Mouse (Mus musculus) frontal cortex, adult 2 months (tissue): ENCODE data around the gene Mef2d. TPM values are rescaled to one million over a fixed set of nuclear protein-coding genes. Genes with fewer than 3 reads are reported as not detected.
A peak's percentile ranks its signal among the peaks of the same experiment; 100 is the strongest.
"Not testable (repeated sequence)": the region's sequence is repeated elsewhere in the genome, so short reads cannot be mapped to it uniquely, and the experiment has no call there.

Experiments
- DNase-seq, 2 experiments: peaks; one replicate each; pipeline ENCODE4 v3.0.0; 2022; ENCODE audit warnings: low spot score in 1 of 2; ENCODE audit errors: extremely low spot score in 1 of 2
- polyA plus RNA-seq: library from polyadenylated mRNA; depleted of rRNA; stranded (reverse); fragments of >200 nt; gene quantifications from 2 replicates; pipeline ENCODE4 v1.2.3, GENCODE M21; 2012

The Mef2d gene
- polyA plus RNA-seq, 1 experiment, result 137 TPM

- no peak for DNase-seq
Observed at GRCm38 (mm10) chr3:88177106-88177505, 34.9 kb downstream of the Mef2d start.

GRCm38 (mm10) chr3:88177562-88178345 lies 35.6 kb downstream of the Mef2d start:
- DNase-seq, result peak; percentile 99 to 100

- not testable (repeated sequence) for DNase-seq
Observed at GRCm38 (mm10) chr3:88178346-88178733, 36.2 kb downstream of the Mef2d start.

GRCm38 (mm10) chr3:88178986-88179385 lies 36.8 kb downstream of the Mef2d start:
- no peak for DNase-seq

DNA sequence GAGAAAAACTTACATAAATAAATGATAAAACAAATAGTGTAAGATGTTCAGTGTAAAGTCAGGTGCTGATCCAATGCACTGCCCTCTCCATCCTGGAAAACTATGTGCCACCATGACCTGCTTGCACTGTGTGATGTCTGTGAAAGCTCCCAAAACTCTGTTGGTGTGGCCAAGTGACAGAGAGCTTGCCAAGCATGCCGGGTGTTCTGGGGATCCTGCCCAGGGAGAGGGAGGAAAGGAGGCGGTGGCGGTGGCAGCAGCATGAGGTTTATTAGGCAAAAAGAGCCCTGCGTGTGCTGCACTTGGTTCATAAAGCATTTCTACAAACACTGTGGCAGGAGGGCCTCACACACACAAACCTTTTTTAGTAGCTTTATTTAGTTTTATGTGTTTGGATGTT lies 39.2 kb downstream of the Mef2d start:
- DNase-seq, result peak in 1 of 2 experiments; percentile 63

DNA sequence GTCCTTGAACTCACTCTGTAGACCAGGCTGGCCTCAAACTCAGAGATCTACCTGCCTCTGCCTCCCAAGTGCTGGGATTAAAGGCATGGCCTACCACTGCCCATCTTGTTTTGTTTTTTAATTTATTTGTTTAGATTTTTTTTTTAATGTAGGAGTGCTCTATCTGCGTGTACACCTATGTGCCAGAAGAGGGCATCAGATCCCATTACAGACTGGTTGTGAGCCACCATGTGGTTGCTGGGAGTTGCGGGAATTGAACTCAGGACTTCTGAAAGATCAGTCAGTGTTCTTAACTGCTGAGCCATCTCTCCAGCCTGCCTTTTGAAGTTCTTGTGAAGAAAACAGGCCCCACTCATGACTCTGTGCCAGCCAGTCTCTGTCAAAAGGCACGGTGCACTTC lies 44.3 kb downstream of the Mef2d start:
- DNase-seq, result no peak

DNA sequence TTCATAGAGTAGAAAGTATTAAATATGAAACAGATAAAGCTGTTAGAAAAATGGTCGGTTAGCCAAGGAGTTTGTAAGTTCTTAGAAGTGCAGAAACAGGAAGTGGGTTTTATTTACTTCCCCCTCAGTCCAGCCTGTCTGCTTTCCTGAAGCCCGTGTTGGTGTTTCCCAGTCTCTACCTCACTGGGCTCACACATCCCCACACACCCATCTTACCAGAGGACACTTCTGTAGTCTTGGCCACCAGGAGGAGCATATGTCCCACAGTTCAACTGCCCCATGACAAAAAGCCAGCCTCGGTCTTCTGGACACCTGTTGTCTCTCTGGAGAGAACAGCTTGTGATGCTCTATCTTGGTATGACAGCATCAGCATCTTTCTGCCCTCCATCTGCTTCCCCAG lies 49.0 kb downstream of the Mef2d start:
- DNase-seq, result no peak

DNA sequence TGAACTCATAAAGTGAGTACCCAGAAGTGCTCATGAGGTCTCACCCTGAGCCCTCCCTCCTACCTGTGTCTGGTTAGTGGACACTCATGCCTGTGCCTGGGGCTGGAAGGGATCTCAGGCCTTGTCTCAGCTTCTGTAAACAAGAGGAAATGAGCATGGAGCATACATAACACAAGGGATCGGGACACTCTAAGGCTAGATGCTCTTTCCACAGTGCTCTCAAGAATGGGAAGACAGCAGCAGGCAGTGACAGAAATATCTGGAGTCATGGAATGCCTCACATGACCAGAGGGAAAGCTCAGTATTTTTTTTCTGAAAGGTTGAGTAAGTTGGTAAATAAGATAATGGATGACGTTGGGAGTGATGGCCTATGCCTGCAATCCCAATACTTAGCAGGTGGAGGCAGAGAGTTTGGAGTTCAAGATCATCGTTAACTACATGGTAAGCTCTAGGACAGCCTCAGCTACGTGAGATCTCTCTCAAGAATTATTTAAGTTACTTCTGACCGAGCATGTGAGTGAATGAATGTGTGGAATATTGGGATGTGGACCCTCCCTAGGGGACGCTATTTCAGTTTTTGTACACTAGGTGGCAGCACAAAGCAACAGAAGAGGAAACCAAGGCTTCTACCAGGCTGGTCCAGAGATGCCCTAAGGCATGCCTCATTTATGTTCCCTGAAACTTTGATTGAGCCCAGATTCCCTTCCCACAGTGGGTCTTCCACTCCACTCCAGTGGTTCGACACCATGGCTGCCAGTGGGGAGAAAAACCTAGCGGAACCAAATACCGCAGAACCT lies 49.8 kb downstream of the Mef2d start:
- peak in 1 of 2 experiments; percentile 86 for DNase-seq

GRCm38 (mm10) chr3:88197741-88198504 lies 55.8 kb downstream of the Mef2d start:
- DNase-seq, result no peak

DNA sequence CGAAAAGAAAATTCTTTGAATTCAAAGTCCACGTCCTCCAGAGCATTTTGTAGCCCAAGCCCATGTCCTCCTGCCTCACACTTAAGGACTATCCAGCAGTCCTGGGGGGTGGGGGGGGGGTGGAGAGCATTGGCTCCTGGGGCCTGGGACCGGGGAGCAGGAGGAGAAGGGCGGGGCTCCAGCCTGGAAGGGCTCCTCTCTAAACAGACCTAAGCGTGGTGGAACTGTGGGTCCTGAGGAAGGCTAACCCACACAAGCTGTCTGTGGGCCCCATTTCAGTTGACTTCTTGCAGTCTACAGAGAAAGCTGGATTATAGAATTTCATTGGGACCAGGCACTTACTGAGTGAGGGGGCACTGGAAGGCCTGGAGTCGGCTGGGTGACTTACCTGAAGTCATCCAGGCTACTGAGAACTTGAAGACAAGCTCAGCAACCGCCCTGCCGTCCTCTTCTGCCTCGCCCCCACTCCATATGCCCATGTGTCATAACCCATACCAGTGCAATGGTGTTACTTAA lies 56.4 kb downstream of the Mef2d start:
- peak in 1 of 2 experiments; percentile 25 for DNase-seq

GRCm38 (mm10) chr3:88199541-88200110 lies 57.5 kb downstream of the Mef2d start:
- no peak for DNase-seq

DNA sequence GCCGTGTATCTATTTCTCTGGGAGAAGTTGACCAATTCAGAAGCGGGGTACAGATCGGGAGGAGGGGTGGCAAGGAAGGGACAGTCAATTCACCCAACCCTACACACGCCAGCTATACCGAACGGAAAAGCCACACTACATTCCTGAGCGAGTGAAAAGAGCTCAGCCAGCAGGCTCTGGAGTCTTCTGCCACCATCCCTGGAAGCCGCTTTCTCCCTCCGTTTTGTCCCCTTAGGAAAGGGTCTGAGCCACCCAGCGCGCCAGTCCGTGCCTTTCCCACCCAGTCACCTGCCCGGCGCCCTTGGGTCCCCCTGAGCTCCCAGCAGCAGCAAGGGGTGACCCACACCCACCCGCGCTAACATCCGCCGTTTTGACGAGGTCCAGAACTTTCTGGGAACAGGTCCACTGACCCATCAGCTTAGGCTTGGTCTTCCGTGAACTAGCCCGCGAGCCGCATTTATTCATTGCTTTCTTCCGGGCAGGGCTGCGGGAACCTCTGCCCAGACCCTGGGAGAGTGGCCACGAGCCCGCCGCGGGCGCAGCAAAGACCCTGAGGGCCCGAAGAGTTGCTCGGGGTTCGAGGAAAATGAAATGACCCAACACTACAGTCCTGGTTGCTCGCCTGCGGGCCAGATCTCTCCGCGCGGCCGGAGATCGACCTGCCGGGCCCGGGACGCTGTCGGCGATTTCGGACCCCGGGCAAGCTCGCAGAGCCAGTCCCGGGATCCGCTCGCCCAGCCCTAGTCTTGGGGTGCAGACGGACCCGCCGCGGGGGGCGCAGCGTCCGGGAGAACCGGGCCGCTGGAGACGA lies 58.2 kb downstream of the Mef2d start:
- peak in 1 of 2 experiments; percentile 40 for DNase-seq

DNA sequence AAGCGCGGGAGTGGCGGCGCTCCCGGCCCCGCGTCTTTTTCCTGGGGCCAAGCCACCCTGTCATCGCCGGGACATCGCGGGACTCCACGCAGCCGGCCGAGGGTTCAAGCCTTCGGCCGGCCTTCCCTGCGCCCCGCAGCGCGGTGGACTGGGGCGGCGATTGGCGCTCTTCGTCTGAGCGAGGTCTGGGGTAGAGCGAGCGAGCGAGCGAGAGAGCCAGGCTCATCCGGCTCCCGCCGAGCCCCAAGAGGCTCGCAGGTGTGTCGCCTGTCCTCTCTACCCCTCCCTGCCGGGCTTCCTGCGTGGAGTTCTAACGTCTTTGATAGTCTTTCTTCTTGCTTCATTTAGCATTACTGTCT lies 58.8 kb downstream of the Mef2d start:
- no peak for DNase-seq

- no peak for DNase-seq
Observed at GRCm38 (mm10) chr3:88201640-88202039, 59.5 kb downstream of the Mef2d start.

- peak in 1 of 2 experiments; percentile 28 for DNase-seq
Observed at GRCm38 (mm10) chr3:88202986-88203385, 60.8 kb downstream of the Mef2d start.

- no peak for DNase-seq
Observed at GRCm38 (mm10) chr3:88203456-88203855, 61.3 kb downstream of the Mef2d start.

- no peak for DNase-seq
Observed at GRCm38 (mm10) chr3:88203999-88204700, 62.0 kb downstream of the Mef2d start.

DNA sequence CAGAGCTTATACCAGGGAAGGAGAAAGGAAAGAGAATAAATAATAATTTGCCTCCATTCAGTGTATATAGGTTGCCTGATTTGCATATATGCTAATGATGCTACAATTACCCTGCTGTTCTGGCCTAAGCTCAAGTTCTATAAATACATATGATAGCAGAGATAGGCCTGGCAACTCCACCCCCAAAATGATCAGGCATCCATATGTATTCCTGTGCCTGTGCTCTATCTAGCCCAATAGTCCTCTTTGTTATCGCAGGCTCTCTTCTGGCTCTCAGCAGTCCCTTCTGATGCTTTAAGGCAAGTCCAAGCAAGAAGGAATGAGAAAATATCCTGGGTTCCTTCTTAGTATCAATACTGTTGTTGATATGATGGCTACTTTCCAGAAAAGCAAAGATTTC lies 62.6 kb downstream of the Mef2d start:
- peak in 1 of 2 experiments; percentile 67 for DNase-seq

DNA sequence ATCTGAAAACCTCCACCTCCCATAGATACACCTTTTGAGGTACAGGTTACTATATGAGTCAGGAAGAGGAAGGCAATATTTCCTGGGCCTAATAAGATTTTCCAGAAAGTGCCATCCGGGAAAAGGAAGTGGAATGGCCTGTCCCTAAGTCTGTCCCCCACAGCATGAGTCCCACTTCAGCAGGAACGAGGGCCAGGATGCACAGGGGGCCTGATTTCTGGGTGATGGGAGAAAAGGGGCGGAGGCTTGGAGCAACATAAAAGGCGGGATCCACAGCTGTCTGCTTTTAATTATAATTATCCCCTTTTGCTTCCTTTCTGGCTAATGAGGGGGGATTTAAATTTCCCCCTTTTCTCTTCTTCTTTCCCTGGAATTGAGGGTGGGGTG lies 63.0 kb downstream of the Mef2d start:
- DNase-seq, result peak in 1 of 2 experiments; percentile 33
